Mouse (Mus musculus): ENCODE results near the gene Fzd9.
"Not testable (repeated sequence)": the region's sequence is repeated elsewhere in the genome, so short reads cannot be mapped to it uniquely, and the experiment has no call there.

Fzd9 gene

GRCm38 (mm10) chr5:135247337-135247736 lies 3.7 kb downstream of the Fzd9 start:
- DNase-seq: no peak

GRCm38 (mm10) chr5:135246531-135246930 lies 4.5 kb downstream of the Fzd9 start:
- no peak for DNase-seq

DNA sequence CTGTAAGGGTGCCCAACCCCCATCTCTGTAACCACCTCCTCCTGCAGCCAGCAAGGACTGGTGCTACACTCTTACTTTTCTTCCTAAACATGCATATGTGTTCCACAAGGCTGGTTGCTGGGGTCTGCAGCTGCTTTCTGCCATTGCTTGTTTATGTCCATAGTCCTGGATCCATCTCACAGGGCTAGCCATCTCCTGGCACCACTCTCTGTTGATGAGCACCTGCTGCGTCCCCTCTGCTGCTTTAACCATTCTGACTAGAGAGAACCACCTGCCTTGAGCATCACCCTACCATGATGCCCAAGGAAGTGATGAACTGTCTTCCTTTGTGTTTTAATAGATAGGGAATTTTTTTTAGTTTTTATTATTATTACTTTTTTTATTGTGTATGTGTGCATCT lies 7.9 kb downstream of the Fzd9 start:
- no peak for DNase-seq

DNA sequence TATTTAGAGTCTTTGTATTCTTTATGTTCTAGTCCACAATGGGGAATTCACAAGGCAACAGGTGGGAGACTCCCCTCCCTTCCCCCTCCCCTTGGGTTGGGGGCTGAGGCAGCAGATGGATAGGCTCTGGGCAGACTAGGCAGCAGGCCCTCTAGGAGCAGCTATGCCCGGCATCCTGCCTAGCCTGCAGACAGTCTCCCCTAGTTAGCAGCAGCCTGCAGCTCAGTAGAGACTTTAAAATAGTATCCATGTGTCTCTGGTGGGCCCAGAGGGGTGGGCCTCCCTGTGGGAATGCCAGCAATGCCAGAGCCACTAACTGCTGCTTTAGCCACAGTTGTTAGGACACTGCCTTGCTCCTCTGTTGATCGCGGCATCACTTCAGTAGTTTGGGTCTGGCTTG lies 8.4 kb downstream of the Fzd9 start:
- no peak for DNase-seq

DNA sequence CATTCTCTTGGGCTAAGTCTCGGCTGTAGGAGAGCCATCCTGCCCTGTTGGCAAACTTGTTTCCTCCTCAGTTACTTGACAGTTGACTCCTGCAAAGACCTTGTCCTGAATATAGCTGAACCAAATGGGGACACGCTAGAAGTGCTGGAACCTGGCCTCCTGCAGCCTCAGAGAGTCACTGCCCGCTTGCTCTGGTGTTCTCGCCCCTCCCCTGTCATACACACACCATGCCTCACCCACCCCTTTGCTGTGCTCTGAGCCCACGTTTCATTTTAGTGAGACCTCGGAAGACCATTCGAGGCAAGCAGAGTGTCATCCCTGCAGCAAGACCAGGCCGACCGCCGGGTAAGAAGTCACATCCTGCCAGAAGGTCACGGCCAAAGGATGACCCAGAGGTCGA lies 8.9 kb downstream of the Fzd9 start:
- DNase-seq: no peak

GRCm38 (mm10) chr5:135241474-135241873 lies 9.6 kb downstream of the Fzd9 start:
- DNase-seq: no peak

DNA sequence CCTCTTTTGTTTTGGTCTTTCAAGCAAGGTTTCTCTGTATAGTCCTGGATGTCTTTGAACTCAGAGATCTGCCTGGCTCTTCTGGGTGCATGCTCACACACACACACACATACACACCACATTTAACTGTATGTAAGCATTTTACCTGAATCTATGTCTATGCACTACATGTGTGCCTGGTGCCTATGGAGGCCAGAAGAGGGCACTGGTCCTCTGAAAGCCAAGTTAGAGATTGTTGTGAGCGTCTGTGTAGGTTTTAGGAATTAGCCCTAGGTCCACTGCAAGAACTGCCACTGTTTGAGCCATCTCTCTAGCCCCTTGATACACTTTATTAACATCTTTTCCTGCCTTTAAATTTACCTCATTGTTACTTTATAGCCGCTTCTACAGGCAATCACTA lies 12.2 kb downstream of the Fzd9 start:
- no peak for DNase-seq

GRCm38 (mm10) chr5:135236571-135236970 lies 14.5 kb downstream of the Fzd9 start:
- DNase-seq: peak; percentile 37

DNA sequence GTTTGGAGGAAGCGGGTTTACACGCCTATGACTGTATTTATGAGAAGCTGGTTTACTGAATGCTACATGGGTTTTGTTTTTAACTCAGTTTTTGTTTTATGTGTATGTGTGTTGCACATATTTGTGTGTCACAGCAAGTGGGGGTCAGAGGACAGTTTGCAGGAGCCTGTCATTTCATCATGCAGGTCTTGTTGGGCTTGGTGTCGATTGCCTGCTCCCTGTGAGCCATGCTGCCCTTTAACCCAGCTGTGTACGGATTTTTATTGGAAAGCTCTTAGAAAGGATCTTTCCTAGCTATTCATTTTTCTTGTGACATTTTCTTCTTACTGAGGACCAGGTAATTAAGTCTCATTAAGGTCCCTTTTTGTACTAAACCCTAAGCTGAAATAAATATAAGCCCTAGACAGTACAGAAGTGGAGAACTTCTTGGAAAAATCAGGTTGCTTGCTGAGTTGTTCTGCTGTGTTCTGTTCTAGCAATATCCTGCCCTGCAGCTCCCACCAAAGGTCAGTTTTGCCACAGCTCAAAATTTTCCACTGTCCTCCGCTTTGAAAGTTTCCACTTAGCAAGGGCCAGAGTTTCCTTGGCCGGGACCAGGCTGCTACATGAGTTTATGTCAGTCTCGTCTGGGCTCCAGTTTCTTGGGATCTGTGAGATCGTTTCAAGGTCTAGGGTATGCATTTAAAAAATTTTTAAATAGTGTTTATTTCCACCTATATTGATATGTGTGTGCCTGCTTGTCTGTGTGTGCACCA lies 17.7 kb downstream of the Fzd9 start:
- peak; percentile 28 for DNase-seq

- no peak for DNase-seq
Measured at GRCm38 (mm10) chr5:135230186-135230585, 20.8 kb downstream of the Fzd9 start.

- not testable (repeated sequence) for DNase-seq
Measured at GRCm38 (mm10) chr5:135225879-135226278, 25.2 kb downstream of the Fzd9 start.

DNA sequence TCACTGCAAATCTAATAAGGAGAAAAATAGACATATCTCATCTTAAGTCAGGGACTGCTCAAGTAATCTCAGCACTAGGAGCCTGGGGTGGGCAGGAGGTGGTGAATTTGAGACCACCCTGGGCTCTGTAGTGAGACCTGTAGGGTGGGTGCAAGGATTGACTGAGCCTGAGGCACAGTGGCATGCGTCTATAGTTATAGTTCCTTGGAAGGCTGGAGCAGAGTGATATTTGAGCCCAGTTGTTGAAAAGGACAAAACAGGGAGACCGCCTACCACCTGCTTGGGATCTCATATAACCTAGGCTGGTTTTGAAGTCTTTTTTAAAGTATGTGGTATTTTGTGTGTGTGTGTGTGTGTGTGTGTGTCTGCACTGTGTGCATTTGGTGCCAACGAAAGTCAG lies 26.9 kb downstream of the Fzd9 start:
- DNase-seq: no peak

GRCm38 (mm10) chr5:135222066-135222465 lies 29.0 kb downstream of the Fzd9 start:
- no peak for DNase-seq

DNA sequence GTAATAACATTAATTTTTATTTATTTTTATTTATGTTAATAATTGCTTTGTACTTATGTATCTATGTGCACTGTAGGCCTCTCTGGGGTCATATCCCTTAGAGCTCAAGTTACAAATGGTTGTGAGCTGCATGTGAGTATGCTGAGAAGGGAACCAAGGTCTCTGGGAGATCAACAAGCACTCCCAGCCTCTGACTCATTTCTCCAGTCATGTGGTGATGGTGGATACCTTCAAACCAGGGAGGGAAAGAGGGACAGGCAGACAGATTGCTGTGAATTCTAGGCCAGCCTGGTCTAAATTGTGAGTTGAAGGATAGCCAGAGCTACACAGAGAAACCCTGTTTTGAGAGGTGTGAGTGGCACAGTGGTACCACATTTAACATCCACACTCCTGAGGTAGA lies 30.1 kb downstream of the Fzd9 start:
- DNase-seq: no peak

GRCm38 (mm10) chr5:135216871-135217270 lies 34.2 kb downstream of the Fzd9 start:
- no peak for DNase-seq

DNA sequence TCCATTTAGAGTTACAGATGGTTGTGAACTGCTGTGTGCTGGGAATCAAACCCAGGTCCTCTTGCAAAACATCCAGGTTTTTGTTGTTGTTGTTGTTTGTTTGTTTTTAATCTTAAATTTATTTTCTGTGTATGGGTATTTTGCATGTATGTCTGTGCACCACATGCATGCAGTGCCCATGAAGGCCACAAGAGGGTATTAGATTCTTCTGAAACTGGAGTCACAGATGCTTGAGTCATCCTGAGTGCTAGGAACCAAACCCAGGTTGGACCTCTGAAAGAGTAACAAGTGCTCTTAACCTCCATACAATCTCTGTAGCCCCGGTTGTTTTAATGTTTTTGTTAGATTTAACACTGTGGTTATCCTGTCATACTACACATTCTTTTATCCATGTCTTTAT lies 42.8 kb downstream of the Fzd9 start:
- DNase-seq: no peak

- DNase-seq: no peak
Measured at GRCm38 (mm10) chr5:135202763-135203162, 48.3 kb downstream of the Fzd9 start.

Measured in kidney, adult 11 months (tissue).